Mouse (Mus musculus) MEL (cell line): ENCODE measurements around the gene Pttg1. TPM values are rescaled to one million over a fixed set of nuclear protein-coding genes. Genes with fewer than 3 reads are reported as not detected.

Experiments used
- DNase-seq: peaks from one replicate; pipeline ENCODE4 v3.0.0; 2011; ENCODE audit warnings: low read depth, low spot score
- H3K27ac ChIP-seq: 2 replicates; pipeline ENCODE4 v1.5.1; 2012; ENCODE audit warnings: low read depth, mild to moderate bottlenecking, control low read depth, low read length, moderate library complexity; ENCODE audit not compliant: control insufficient read depth
- H3K27me3 ChIP-seq, 2 experiments: fragments of 150-350 bp in 1 of 2; sonication (generic) in 1 of 2; 2 replicates each; pipeline ENCODE4 v1.6.1; 2012; ENCODE audit warnings: low read length in 2 of 2, mild to moderate bottlenecking in 2 of 2, improper control_type of control experiment in 1 of 2, moderate library complexity in 1 of 2; ENCODE audit not compliant: insufficient read depth in 2 of 2, control insufficient read depth in 1 of 2
- H3K36me3 ChIP-seq, 2 experiments: 2 replicates each; pipeline ENCODE4 v1.6.1; 2012 to 2014; ENCODE audit warnings: low read length in 2 of 2, improper control_type of control experiment in 1 of 2, inconsistent platforms in 1 of 2, mild to moderate bottlenecking in 1 of 2; ENCODE audit not compliant: insufficient read depth in 2 of 2, control insufficient read depth in 1 of 2
- H3K4me1 ChIP-seq, 2 experiments: fragments of 150-350 bp in 1 of 2; sonication (generic) in 1 of 2; 2 replicates each; pipeline ENCODE4 v1.6.1; 2012; ENCODE audit warnings: low read length in 2 of 2, improper control_type of control experiment in 1 of 2, mild to moderate bottlenecking in 1 of 2; ENCODE audit not compliant: insufficient read depth in 2 of 2, control insufficient read depth in 1 of 2
- H3K4me3 ChIP-seq, 2 experiments: fragments of 150-350 bp in 1 of 2; sonication (generic) in 1 of 2; 2 replicates each; pipeline ENCODE4 v1.5.1; 2012; ENCODE audit warnings: low read depth in 2 of 2, low read length in 2 of 2, mild to moderate bottlenecking in 2 of 2, moderate library complexity in 2 of 2, control low read depth in 1 of 2, improper control_type of control experiment in 1 of 2; ENCODE audit not compliant: control insufficient read depth in 1 of 2, insufficient read depth in 1 of 2
- H3K79me2 ChIP-seq: 2 replicates; pipeline ENCODE4 v1.6.1; 2012; ENCODE audit warnings: mild to moderate bottlenecking, low read length, moderate library complexity; ENCODE audit not compliant: control insufficient read depth, poor library complexity, insufficient read depth
- H3K9ac ChIP-seq: 2 replicates; pipeline ENCODE4 v1.6.1; 2012; ENCODE audit warnings: low read depth, mild to moderate bottlenecking, control low read depth, low read length, moderate library complexity; ENCODE audit not compliant: control insufficient read depth, poor library complexity, severe bottlenecking
- H3K9me3 ChIP-seq: fragments of 150-350 bp; sonication (generic); replicated peaks from 2 replicates; pipeline ENCODE4 v1.6.1; 2012; ENCODE audit warnings: mild to moderate bottlenecking, low read length, improper control_type of control experiment, moderate library complexity; ENCODE audit not compliant: insufficient read depth
- BHLHE40 ChIP-seq: IDR thresholded peaks from 2 replicates; pipeline ENCODE4 v1.6.1; 2012; ENCODE audit warnings: low read depth, mild to moderate bottlenecking, inconsistent platforms, low read length, improper control_type of control experiment, borderline replicate concordance
- CHD1 ChIP-seq: IDR thresholded peaks from 2 replicates; pipeline ENCODE4 v1.6.1; 2012; ENCODE audit warnings: low read depth, mild to moderate bottlenecking, inconsistent platforms, low read length, improper control_type of control experiment
- E2F4 ChIP-seq: IDR thresholded peaks from 2 replicates; pipeline ENCODE4 v1.6.1; 2011; ENCODE audit warnings: low read depth, low read length, improper control_type of control experiment, borderline replicate concordance
- ELF1 ChIP-seq: IDR thresholded peaks from 2 replicates; pipeline ENCODE4 v1.6.1; 2014; ENCODE audit warnings: low read depth, mild to moderate bottlenecking, inconsistent platforms, low read length, improper control_type of control experiment, moderate library complexity
- EP300 ChIP-seq, 2 experiments: IDR thresholded peaks; 2 replicates each; pipeline ENCODE4 v1.6.1; 2011; ENCODE audit warnings: improper control_type of control experiment in 2 of 2, low read length in 2 of 2, low read depth in 1 of 2, mild to moderate bottlenecking in 1 of 2
- ETS1 ChIP-seq: IDR thresholded peaks from 2 replicates; pipeline ENCODE4 v1.6.1; 2012; ENCODE audit warnings: low read depth, mild to moderate bottlenecking, inconsistent platforms, low read length, improper control_type of control experiment, moderate library complexity
- HCFC1 ChIP-seq: IDR thresholded peaks from 2 replicates; pipeline ENCODE4 v1.6.1; 2012; ENCODE audit warnings: low read depth, mild to moderate bottlenecking, inconsistent platforms, low read length, improper control_type of control experiment, moderate library complexity
- JUND ChIP-seq: IDR thresholded peaks from 2 replicates; pipeline ENCODE4 v1.6.1; 2011; ENCODE audit warnings: low read depth, mild to moderate bottlenecking, improper control_type of control experiment, low read length
- MAX ChIP-seq: IDR thresholded peaks from 2 replicates; pipeline ENCODE4 v1.6.1; 2011; ENCODE audit warnings: low read length, improper control_type of control experiment
- MAZ ChIP-seq: IDR thresholded peaks from 2 replicates; pipeline ENCODE4 v1.6.1; 2012; ENCODE audit warnings: low read depth, mild to moderate bottlenecking, inconsistent platforms, low read length, improper control_type of control experiment
- MEF2A ChIP-seq: IDR thresholded peaks from 2 replicates; pipeline ENCODE4 v1.6.1; 2014; ENCODE audit warnings: low read depth, mild to moderate bottlenecking, inconsistent platforms, low read length, improper control_type of control experiment; ENCODE audit not compliant: poor library complexity, insufficient replicate concordance, severe bottlenecking; ENCODE audit errors: extremely low read depth
- MXI1 ChIP-seq: IDR thresholded peaks from 2 replicates; pipeline ENCODE4 v1.6.1; 2011; ENCODE audit warnings: mild to moderate bottlenecking, low read depth, low read length, improper control_type of control experiment
- MYB ChIP-seq: IDR thresholded peaks from 2 replicates; pipeline ENCODE4 v1.6.1; 2011; ENCODE audit warnings: mild to moderate bottlenecking, low read depth, low read length, improper control_type of control experiment
- MYC ChIP-seq: IDR thresholded peaks from 2 replicates; pipeline ENCODE4 v1.6.1; 2011; ENCODE audit warnings: low read depth, mild to moderate bottlenecking, low read length, improper control_type of control experiment, moderate library complexity
- NELFE ChIP-seq: IDR thresholded peaks from 2 replicates; pipeline ENCODE4 v1.6.1; 2011; ENCODE audit warnings: low read depth, low read length, improper control_type of control experiment
- NRF1 ChIP-seq: IDR thresholded peaks from 2 replicates; pipeline ENCODE4 v1.6.1; 2014; ENCODE audit warnings: low read depth, mild to moderate bottlenecking, inconsistent platforms, low read length, improper control_type of control experiment, moderate library complexity; ENCODE audit not compliant: poor library complexity, insufficient read depth, severe bottlenecking
- POLR2A ChIP-seq, 2 experiments: IDR thresholded peaks; 2 replicates each; pipeline ENCODE4 v1.6.1; 2011 to 2012; ENCODE audit warnings: low read length in 2 of 2, mild to moderate bottlenecking in 2 of 2, control low read depth in 1 of 2, improper control_type of control experiment in 1 of 2, low read depth in 1 of 2, moderate library complexity in 1 of 2; ENCODE audit not compliant: control insufficient read depth in 1 of 2, insufficient read depth in 1 of 2, poor library complexity in 1 of 2
- POLR2AphosphoS2 ChIP-seq: IDR thresholded peaks from 2 replicates; pipeline ENCODE4 v1.6.1; 2011; ENCODE audit warnings: low read length, improper control_type of control experiment
- SIN3A ChIP-seq: IDR thresholded peaks from 2 replicates; pipeline ENCODE4 v1.6.1; 2012; ENCODE audit warnings: low read length, improper control_type of control experiment, inconsistent platforms
- SMC3 ChIP-seq: IDR thresholded peaks from 2 replicates; pipeline ENCODE4 v1.6.1; 2011; ENCODE audit warnings: low read depth, low read length, improper control_type of control experiment
- TBP ChIP-seq: IDR thresholded peaks from 2 replicates; pipeline ENCODE4 v1.8.0; 2011; ENCODE audit warnings: low read depth, low read length, improper control_type of control experiment
- TCF12 ChIP-seq: IDR thresholded peaks from 2 replicates; pipeline ENCODE4 v1.6.1; 2014; ENCODE audit warnings: low read depth, mild to moderate bottlenecking, inconsistent platforms, low read length, improper control_type of control experiment, moderate library complexity
- USF2 ChIP-seq, 2 experiments: IDR thresholded peaks; 2 replicates each; pipeline ENCODE4 v1.6.1; 2011 to 2012; ENCODE audit warnings: improper control_type of control experiment in 2 of 2, low read length in 2 of 2, borderline replicate concordance in 1 of 2, inconsistent platforms in 1 of 2, low read depth in 1 of 2, mild to moderate bottlenecking in 1 of 2; ENCODE audit not compliant: insufficient read depth in 1 of 2
- ZMIZ1 ChIP-seq: IDR thresholded peaks from 2 replicates; pipeline ENCODE4 v1.6.1; 2012; ENCODE audit warnings: low read depth, mild to moderate bottlenecking, inconsistent platforms, low read length, improper control_type of control experiment, moderate library complexity
- ZNF384 ChIP-seq: IDR thresholded peaks from 2 replicates; pipeline ENCODE4 v1.6.1; 2012; ENCODE audit warnings: low read depth, mild to moderate bottlenecking, inconsistent platforms, low read length, improper control_type of control experiment
- polyA plus RNA-seq, 2 experiments: library from polyadenylated mRNA; stranded (reverse) in 1 of 2; unstranded in 1 of 2; fragments of >175 nt in 1 of 2; fragments of >200 nt in 1 of 2; gene quantifications; 2 replicates each; pipeline versions ENCODE4 v1.2.1 to v1.2.4; 2012; ENCODE audit warnings: low replicate concordance in 2 of 2, low read depth in 1 of 2; ENCODE audit not compliant: insufficient read length in 2 of 2, insufficient read depth in 1 of 2, missing spikeins in 1 of 2
- total RNA-seq: library from RNA; depleted of rRNA; stranded (reverse); fragments of 300-350 nt; gene quantifications from 2 replicates; pipeline ENCODE4 v1.2.3, GENCODE M21; 2012

Pttg1 gene
- total and polyA plus RNA-seq, 3 experiments, result 73.6 to 140 TPM; not detected in 1

DNA sequence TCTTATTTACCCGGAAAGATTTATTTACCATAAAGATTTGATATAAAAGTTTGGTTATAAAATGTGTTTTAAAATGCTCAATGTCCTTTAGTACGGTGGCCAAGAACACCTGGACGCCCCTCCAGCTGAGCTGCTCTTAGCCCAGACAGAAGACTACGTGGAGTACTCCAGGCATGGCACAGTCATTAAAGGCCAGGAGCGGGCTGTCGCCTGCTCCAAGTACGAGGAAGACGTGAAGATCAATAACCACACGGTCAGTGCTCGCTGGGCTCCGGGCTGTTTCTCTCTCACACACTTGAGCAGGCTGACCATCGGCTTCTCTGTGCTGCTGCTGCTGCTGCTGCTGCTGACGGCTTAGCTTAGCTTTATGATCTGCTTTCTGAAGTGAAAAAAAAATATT, 17.1 kb upstream of the Pttg1 start:
- Histone ChIP-seq H3K9me3 (no peaks in the 10 kb centered on the region), H3K79me2 (no peaks in the 10 kb centered on the region), H3K27ac (no peak overlapping the region), H3K36me3 (peaks cover 0 to 26% of the 10 kb centered on the region in 2 experiments; a peak in 2 of 4 replicates), H3K27me3 (no peaks in the 10 kb centered on the region), H3K4me3 (no peak overlapping the region), H3K9ac (no peak overlapping the region), H3K4me1 (no peaks in the 10 kb centered on the region)
- no peak for DNase-seq
- TF ChIP-seq HCFC1 (no peak), BHLHE40 (no peak), MYC (no peak), MXI1 (no peak), NELFE (no peak), USF2 (IDR thresholded peaks at IDR 0.05; ENCODE audit: borderline replicate concordance in 1 of 2, insufficient read depth in 1 of 2, low read depth in 1 of 2, low read length in 2 of 2) (no peak), SMC3 (no peak), POLR2AphosphoS2 (no peak), E2F4 (no peak), TBP (no peak), CHD1 (no peak), POLR2A (IDR thresholded peaks at IDR 0.05; ENCODE audit: control insufficient read depth in 1 of 2, insufficient read depth in 1 of 2, low read depth in 1 of 2, low read length in 2 of 2, poor library complexity in 1 of 2) (no peak), MEF2A (no peak), JUND (no peak)

DNA sequence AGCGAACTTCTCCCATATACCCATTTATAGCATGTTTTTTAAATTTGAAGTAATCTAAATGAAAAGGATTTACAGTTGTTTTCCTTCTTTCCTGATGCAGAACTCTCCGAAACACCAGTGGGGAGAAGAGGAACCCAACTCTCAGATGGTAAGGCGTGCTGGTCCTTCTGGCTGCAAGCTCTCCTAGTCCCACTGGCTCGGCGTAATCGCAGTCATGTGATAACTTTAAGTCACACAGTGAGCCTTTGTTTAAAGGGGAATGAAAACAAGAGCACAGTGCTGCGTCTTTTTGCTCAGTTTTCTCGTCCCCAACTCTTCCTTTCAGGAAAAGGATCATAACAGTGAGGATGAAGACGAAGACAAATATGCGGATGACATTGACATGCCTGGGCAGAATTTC, 15.1 kb upstream of the Pttg1 start:
- Histone ChIP-seq H3K36me3 (peaks cover 0 to 23% of the 10 kb centered on the region in 2 experiments; a peak in 2 of 4 replicates), H3K9me3 (no peaks in the 10 kb centered on the region), H3K4me3 (no peak overlapping the region), H3K27ac (no peak overlapping the region), H3K9ac (no peak overlapping the region), H3K4me1 (no peaks in the 10 kb centered on the region), H3K79me2 (no peaks in the 10 kb centered on the region; the same call in 1 of the 2 replicates), H3K27me3 (no peaks in the 10 kb centered on the region)
- TF ChIP-seq MYC, result no peak
- TF ChIP-seq NRF1, result no peak
- TF ChIP-seq MAZ, result no peak
- no peak for TF ChIP-seq SIN3A
- TF ChIP-seq ZMIZ1, result no peak
- no peak for TF ChIP-seq USF2 (IDR thresholded peaks at IDR 0.05; ENCODE audit: borderline replicate concordance in 1 of 2, insufficient read depth in 1 of 2, low read depth in 1 of 2, low read length in 2 of 2)
- TF ChIP-seq EP300 (IDR thresholded peaks at IDR 0.05; ENCODE audit: low read depth in 1 of 2, low read length in 2 of 2), result no peak
- TF ChIP-seq MYB, result no peak
- no peak for TF ChIP-seq MAX
- TF ChIP-seq TCF12, result no peak
- no peak for TF ChIP-seq E2F4
- no peak for TF ChIP-seq ZNF384
- TF ChIP-seq ELF1, result no peak
- TF ChIP-seq ETS1, result no peak
- no peak for TF ChIP-seq MXI1
- no peak for DNase-seq
